Mouse (Mus musculus) heart, adult 2 months (tissue): Measurements from ENCODE around the gene Aoc3.

ENCODE experiments used
- CTCF ChIP-seq: fragments of 200-600 bp; IDR thresholded peaks from 2 replicates; pipeline ENCODE4 v1.8.1; 2022; ENCODE audit warnings: antibody characterized with exemption, mild to moderate bottlenecking, moderate library complexity
- EP300 ChIP-seq: fragments of 200-500 bp; IDR thresholded peaks from 2 replicates; pipeline ENCODE4 v1.6.1; 2011; ENCODE audit warnings: low read depth, low read length, control low read depth; ENCODE audit not compliant: insufficient read depth
- POLR2A ChIP-seq: fragments of 200-500 bp; IDR thresholded peaks from 2 replicates; pipeline ENCODE4 v1.6.1; 2011; ENCODE audit warnings: mild to moderate bottlenecking, low read depth, low read length, control low read depth; ENCODE audit not compliant: insufficient read depth

GRCm38 (mm10) chr11:101381817-101382216 lies 51.4 kb downstream of the Aoc3 start:
- no peak for TF ChIP-seq POLR2A
- TF ChIP-seq CTCF = no peak
- TF ChIP-seq EP300 = no peak
